Mouse (Mus musculus) right cerebral cortex, adult 18-20 months (tissue): Measurements from ENCODE around the gene Arid2.
"Not testable (repeated sequence)": the region's sequence is repeated elsewhere in the genome, so short reads cannot be mapped to it uniquely, and the experiment has no call there.

Experiments
- DNase-seq: peaks from one replicate; pipeline ENCODE4 v3.0.0; 2022; ENCODE audit warnings: mixed read lengths

Gene Arid2

DNA sequence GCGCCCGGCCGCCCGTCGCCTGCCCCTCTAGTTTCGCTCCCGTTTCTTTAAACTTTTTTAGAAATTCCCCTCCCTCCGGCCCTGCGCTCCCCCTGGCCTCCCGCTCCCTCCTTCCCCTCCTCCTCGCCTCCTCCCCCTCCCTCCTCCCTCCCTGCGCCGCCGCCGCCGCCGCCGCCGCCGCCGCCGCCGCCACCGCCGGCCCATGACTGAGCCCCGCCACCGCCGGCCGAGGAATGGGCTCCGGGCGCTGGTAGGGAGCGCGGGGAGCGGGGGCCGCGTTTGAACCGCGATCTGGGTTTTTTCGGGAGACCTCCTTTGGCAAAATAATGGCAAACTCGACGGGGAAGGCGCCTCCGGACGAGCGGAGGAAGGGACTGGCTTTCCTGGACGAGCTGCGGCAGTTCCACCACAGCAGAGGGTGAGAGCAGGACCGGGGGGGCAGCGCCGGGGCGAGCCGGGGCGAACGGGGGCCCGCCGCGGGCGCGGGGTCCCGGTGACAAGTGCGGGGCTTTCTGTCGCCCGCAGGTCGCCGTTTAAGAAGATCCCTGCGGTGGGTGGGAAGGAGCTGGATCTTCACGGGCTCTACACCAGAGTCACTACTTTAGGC is at the start of gene Arid2:
TSS of gene Arid2 (plus strand) at position 150 of the 607 bp plus-strand sequence.
- DNase-seq: peak; percentile 54

DNA sequence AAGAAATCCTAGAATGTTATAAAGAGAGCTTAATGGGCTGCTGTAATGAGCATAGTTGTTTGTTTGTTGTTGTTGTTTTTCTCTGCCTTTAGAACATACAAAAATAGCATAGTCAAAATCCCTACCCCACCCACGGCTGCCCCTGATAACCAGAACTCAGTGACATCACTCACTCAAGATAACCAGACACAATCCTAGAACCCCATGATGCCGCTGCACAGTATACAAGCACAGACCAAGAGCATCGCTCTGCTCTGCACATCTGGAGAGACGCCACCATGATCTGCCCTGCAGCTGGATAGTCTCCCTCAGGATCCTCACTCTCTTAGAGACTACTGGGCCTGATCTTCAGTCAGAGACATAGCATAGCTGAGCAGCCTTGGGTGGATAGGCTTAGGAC is 49.2 kb upstream of the Arid2 start:
- DNase-seq: no peak

DNA sequence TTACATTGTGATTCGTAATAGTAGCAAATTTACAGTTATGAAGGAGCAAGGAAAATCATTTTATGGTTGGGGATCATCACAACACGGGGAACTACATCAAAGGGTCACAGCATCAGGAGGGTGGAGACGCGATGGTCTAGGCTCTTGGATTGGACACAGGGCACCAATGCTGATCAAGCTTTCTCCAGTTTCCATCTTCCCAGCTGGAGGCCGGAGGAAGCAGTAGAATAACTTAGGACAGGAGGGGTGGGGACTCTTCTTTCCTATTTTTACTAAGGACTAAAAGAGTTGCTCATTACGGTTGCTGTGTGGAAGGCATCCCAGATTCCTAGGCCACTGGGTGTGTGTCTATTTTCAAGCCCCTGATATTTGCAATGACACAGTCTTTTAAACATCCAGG is 43.1 kb upstream of the Arid2 start:
- DNase-seq: no peak

DNA sequence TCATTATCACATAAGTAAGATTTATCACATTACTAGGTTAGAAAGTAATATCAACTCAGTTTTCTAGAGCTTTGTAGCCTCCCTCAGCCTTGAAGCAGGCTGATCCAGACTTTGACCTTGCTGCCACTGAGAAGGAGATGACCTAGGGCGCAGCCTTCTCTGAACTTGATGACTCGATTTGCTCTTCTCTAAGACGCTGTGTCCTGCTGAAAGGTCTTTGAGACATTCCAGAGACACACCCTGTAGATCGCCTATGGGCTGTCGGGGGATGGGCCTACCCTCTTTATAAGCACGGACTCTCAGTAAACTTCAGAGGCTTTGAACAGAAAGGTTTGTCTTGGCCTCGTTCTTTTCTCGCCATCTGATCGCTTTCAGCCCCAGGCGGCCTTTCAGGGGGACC is 42.6 kb upstream of the Arid2 start:
- DNase-seq: not testable (repeated sequence)

DNA sequence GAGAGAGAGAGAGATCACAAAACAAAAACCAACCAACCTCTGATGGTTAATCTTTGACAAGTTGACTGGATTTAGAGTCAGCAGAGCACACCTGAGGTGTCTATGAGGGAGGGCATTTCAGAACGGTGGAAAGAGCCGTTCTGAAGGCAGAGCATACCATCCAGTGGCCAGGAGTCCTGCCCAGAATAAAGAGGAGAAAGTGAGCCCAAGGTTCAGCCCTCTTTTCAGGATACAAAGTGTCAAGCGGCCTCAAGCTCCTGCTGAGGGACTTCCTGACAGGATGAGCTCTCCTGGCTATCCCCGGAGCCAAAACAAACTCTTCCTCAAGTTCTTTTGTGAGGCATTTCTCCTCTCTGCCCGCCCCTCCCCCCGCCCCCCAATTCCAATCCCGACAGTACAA is 33.5 kb upstream of the Arid2 start:
- no peak for DNase-seq

GRCm38 (mm10) chr15:96254356-96254755 is 33.0 kb upstream of the Arid2 start:
- no peak for DNase-seq

GRCm38 (mm10) chr15:96257781-96258180 is 29.5 kb upstream of the Arid2 start:
- DNase-seq: no peak

DNA sequence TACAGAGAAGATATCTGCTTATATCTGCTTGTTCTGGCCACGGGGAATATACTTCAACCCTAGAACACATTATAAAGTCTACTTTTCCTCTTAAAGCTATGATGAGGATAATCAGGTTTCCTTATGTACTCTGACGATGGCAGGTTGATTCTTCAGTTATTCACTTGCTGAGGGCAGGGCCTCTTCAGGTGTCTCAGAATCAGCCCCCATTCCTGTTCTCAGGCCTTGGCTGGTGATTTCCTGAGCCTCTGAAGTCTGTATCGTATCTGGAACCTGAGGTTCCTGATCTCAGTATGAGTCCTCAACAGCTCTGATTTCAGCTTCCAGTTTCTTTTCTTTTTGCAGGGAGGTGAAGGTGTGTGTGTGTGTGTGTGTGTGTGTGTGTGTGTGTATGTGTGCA is 22.7 kb upstream of the Arid2 start:
- no peak for DNase-seq

DNA sequence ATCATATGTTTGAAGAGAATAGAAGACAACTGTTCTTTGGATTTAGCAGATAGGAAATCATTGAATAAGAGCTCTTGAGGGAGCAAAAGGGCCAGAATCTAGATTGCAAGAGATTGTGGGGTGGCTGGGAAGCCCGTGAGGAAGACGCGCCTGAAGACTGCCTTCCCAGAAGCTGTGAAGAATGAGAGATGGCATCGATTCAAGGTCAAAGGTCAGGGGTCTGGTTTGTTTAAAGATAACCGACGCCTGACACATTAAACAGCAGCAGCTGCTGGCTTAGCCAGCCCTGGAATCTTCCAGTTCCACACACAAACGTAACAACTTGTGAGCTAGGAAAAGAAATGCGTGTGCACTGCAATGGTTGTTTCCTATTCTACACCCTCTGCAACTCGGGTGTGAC is 19.4 kb upstream of the Arid2 start:
- DNase-seq: no peak

DNA sequence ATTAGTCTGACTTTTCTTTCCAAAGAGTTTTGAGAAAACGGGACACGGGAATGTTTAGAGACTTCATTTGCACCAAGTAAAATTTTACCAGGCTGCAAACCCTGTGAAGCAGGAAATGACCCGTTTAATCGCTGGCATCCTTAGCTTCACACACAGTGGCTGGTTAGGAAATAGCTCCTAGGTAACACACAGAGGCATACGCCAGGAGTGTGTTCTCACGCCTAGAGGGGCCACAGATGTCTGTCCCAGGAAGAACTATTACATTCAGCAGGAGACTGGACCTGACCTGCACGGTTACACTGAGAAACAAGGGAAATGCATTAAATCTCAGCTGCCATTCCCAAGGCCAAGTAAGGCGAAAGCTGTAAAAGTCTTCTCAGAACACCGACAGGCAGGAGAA is 18.7 kb upstream of the Arid2 start:
- DNase-seq: no peak

DNA sequence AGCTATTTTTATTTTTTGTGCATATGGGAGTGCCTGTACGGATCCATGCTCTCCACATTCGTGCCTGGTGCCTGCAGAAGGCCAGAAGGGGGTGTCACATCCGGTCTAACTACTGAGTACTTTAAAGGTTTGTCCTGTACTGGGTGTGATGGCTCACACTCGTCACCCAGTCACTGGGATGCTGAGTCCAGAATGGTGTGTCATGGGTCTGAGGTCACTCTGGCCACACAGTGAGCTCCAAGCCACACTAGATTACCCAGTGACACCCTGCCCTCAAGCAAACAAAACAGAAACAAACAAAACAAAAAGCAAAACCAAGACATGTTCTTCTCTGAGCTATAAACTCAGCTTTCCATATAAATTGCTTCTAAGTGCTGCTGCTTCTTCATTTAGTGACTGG is 17.9 kb upstream of the Arid2 start:
- DNase-seq: no peak

DNA sequence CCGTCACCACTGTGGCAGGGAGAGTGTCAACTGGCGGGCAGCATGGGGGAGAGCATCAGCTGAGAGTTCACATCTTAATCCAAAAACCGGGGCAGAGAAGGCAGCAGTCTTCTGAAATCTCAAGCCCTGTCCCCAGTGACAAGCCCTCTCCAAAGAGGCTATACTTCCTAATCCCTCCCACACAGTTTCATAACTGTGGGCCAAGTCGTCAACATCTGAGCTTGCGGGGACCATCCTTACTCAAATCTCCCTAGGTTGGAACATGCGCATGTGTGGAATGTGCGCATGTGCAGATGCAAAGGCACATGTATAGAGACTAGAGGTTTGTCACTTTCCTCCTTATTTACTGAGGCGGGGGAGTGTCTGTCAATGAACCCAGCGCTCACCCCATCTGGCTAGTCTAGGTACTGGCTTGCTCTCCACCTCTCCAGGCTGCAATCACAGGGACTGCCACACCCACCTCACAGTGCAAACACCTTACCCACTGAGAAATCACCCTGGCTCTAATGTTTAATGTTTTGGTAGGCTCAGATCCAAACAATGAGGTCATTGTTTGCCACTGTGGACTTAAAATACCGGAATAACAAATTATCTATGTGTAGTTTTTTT is 16.9 kb upstream of the Arid2 start:
- DNase-seq: no peak

DNA sequence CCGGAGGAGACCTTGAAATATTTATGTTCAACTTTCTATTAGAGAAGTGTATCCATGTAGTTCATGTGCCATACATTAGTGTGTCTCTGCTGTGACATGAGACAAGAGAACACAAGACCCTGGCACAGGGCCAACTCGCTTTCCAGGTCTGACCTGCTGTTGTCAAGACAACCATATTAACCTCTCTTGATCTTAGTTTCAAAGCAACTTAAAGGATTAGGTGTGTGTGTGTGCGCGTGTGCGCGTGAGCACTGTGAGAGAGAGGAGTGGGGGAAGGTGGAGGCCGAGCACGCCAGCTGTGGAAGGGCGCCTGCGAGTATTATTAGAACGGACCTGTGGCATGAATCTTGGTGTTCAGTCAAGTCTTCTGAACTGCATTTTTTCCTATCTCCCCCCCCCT is 15.0 kb upstream of the Arid2 start:
- no peak for DNase-seq

GRCm38 (mm10) chr15:96274341-96274740 is 13.0 kb upstream of the Arid2 start:
- DNase-seq: no peak

DNA sequence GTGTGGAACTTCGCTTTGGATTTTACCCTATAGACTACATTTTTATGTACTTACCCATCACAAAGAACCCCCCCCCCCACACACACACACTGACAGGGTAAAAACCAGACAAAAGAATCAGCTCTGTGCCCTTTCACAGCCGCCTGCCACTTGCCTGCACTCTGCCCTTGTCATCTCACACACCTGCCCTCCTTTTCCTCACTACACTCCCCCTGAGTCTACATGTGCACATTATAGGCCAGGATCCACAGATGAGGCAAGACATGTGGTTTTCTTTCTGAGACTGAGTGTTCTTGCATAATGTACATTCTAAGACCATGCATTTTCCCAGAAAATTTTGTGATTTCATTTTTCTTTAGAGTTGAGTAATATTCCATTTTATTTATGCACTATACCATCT is 12.1 kb upstream of the Arid2 start:
- no peak for DNase-seq

DNA sequence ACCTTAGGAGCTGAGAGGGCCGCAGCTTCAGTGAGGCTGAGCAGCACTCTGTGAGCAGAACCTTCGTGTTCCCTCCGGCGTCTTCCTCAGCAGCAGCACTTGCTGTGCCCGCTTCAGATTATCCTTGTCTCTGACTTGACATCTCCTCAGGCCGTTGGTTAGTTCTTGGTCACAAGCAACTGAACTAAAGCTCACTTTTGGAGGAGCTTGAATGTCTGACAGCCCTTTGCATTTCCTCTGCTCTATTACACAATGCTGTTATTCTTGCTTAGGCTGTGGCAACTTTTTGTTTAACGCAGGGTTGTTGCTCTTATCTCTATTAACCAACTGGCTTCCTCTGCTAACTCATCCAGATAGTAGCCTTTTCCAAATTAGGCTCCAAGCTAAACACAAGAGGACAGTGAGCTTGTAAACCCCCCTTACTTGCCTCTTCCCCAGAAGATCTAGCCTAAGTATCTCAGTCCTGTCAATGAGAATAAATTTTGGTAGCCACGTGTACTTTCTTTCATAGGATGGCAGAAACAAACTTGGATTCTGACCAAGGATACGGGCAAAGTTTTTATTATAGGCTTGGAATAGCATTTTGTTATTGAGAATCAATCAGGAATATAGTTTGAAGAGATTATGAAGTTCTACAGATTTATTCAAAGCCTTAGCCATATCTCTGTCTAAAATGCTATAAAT is 11.4 kb upstream of the Arid2 start:
- no peak for DNase-seq

- DNase-seq: no peak
Measured at GRCm38 (mm10) chr15:96277061-96277460, 10.3 kb upstream of the Arid2 start.

GRCm38 (mm10) chr15:96281236-96281635 is 6.1 kb upstream of the Arid2 start:
- DNase-seq: no peak

- DNase-seq: no peak
Measured at GRCm38 (mm10) chr15:96283141-96283540, 4.2 kb upstream of the Arid2 start.

DNA sequence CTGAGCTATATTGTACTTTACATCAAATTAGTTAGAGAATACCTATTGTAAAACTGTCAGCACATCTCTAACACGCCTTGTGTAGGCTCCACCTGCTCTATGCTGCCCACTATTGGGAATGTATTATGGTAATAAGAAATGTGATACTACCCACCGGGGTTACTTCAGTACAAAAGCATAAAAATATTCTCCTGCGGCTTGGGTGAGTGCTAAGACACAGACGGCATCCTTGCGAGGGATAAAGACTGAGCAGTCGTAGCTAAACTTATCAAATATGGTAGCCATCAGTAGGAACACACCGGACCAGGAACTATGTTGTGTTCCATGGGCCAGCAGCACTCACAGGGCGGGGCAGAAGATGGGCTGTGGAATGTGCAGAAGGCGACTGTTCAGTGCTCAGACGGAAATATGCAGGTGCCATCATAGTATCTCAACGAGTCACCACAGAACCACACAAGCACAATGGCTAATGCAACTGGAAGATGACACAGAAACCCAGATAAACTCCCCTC is 3.3 kb upstream of the Arid2 start:
- peak; percentile 27 for DNase-seq

GRCm38 (mm10) chr15:96284711-96285322 is 2.5 kb upstream of the Arid2 start:
- no peak for DNase-seq

GRCm38 (mm10) chr15:96285323-96286014 is 1.8 kb upstream of the Arid2 start:
- peak; percentile 88 for DNase-seq
